Mouse (Mus musculus) stomach, postnatal 0 days (tissue): ENCODE measurements around the gene Bricd5.
A peak's percentile ranks its signal among the peaks of the same experiment; 100 is the strongest.

Source experiments
- CTCF ChIP-seq: IDR thresholded peaks from 2 replicates; pipeline ENCODE4 v1.5.1; 2016; ENCODE audit warnings: antibody characterized with exemption, low read depth, mild to moderate bottlenecking, moderate library complexity
- EP300 ChIP-seq: optimal IDR thresholded peaks from 2 replicates; pipeline ENCODE3; 2016; ENCODE audit warnings: antibody characterized with exemption

DNA sequence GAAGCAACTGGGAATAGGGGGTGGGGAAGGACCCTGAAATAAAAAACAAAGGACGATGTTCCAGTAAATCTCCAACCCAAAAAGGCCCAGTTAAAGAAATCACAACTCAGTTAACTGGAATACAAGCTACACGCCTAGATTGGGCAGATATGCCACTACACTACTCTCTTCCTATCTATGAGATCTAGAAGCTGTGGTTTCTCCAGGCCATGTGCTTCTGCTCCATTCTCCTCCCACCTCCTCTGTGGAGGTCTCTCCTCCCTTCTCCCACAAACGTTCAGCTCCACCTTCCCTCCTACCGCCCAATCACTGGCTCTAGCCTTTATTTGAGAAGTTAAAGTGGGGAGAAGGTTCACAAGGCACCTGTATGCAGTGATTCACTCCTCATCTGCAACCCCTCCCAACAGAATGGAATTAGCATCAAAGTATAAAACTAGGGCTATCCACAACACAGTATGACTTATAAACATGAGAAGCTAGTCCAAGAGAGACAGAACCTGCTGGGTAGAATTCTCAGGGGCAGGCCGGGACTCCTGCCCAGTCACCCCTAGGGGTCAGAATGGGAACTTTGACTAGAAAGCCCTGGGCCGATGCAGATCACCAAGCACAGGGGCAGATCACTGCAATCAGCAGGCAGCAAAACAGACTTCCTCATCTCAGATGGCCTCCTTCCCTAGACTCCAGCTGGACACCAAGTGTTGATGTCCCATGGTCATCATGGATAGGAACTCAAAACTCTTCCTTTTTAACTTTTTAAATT lies 10.1 kb upstream of the Bricd5 start:
- TF ChIP-seq EP300 (no peak), CTCF (peak; percentile 27)
